Mouse (Mus musculus): ENCODE data around the gene 2610528A11Rik.
"Not testable (repeated sequence)": the region's sequence is repeated elsewhere in the genome, so short reads cannot be mapped to it uniquely, and the experiment has no call there.

Gene 2610528A11Rik

DNA sequence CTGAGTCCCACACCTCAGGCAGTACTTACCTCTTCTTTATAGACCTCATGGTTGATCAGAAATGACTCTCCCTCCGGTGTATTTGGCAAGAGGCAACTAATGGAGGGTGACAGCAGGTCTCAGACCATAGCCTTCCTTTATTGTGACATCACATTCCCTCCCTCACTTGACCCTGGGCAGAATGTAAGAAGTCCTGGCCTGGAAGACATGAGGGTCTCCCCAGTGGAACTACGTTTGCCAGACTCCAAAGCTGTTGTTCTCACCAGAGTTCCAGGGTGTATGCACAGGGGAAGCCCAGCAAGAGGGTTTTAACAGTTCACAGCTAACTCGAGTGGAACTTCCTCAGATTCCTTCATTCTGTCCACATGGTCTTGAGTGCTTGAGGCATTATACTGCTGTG lies at the start of gene 2610528A11Rik:
2610528A11Rik (minus strand) TSS at position 101 of the 400 bp plus-strand sequence.
- DNase-seq (ENCODE audit: low read depth in 2 of 2, low spot score in 2 of 2) = no peak

DNA sequence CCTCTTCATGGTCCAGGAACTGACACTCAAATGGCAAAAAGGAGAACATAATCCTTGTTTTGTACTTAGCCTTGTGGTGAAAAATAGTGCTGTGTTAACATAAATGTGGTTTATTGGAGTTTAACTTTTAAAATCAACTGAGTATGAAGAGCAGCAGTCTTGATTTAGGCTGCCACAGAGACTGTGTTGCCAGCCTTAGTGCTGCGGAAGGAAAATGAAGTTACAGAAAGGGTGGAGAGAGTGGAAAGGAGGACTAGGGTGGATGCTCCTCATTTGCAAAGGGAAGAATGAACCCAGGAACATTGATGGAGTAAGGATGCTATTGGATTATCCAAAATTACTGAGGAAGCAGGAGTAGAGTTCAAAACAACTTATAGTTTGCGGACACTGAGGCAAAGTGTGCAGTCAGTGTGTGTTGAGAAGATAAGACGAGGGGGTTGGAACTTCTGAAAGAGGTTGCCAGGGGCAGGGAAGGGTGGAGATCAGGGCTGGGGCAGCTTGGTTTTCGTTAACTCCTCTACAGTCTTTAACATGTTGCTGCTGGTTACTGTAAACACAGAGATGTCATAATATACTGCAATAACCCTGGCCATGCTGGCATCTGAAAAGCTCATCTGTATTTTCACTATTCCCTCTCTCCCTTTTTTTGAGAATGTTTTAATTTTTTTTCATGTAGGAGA lies 49.6 kb upstream of the 2610528A11Rik start:
- DNase-seq (ENCODE audit: low read depth in 2 of 2, low spot score in 2 of 2) = no peak

DNA sequence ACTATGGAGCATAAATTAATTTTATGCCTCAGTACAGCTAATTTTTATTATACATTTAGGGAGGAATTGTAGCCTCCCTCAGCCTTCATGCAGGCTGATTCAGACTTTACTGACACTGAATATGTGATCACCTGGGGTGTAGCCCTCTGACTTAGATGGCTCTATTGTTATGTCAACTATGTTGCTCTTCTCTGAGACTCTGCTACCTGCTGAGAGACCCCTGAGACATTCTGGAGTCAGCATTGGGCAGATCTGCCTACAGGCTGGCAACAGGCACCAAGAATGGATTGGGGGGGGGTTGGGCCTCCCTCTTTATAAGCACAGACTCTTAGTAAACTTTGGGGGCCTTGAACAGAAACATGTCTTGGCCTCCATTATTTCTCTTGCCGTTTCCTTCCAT lies 40.6 kb upstream of the 2610528A11Rik start:
- DNase-seq (ENCODE audit: low read depth in 2 of 2, low spot score in 2 of 2) = no peak

DNA sequence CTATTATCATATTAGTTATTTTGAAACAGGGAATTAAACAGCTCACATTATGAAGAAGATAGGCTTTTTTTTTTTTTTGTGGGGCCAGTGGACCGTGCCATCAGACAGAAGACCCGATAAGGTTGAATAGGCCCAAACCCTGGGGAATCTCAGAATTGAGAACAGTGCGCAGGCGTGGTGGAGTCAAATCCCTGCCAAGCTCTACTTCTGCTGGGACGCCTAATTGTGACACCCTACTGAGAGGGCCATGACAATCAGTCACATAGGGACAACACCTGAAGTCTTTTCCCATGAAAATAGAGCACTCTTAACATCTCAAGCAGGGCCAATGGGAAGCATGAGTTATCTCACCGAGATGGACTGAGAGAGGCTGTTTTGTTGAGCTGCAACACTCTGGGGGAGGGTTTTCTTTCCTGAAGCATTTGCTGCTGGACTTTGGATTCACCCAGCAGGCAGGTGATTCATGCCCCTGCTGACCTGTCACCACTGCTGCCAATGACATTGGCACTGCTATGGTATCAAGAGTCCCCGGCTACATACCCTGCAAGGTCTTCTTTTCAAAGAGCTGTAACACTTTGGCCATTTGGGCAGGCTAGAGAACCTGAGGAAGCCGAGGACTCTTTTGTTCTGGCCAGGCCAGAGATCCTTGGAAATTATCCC lies 25.4 kb upstream of the 2610528A11Rik start:
- DNase-seq (ENCODE audit: low read depth in 2 of 2, low spot score in 2 of 2) = no peak

DNA sequence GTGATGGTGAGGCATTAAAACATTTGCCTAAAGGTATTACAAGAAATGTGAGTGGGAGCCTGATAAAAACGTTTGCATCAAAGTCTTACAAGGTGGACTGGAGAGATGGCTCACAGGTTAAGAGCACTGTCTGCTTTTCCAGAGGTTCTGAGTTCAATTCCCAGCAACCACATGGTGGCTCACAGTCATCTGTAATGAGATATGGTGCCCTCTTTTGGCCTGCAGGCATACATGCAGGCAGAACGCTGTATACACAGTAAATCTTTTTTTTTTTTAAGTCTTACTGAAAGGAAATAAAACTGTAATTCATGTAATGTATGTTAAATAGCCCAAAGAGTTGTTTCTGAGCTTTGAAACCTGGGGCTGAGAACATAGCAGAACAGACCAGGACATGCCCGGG lies 23.8 kb upstream of the 2610528A11Rik start:
- not testable (repeated sequence) for DNase-seq (ENCODE audit: low read depth in 2 of 2, low spot score in 2 of 2)

DNA sequence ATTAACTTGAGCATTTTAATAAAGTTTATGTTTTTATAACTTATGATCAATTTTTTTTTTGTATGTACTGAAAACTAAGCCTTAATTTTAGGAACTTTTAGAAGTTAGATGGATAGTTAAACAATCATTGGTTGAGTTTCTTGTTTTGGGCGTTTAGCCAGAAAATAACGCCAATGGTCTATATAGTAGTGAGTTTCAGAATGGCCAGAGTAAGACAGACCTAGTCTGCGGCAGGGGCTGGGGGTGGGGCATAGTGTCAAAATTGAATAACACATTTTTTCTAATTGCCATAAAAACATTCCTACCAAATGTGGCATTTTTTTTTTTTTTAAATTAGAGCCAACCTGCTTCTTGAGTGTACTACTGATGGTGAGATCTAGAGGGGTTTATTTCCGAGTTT lies 22.3 kb upstream of the 2610528A11Rik start:
- DNase-seq (ENCODE audit: low read depth in 2 of 2, low spot score in 2 of 2) = no peak

DNA sequence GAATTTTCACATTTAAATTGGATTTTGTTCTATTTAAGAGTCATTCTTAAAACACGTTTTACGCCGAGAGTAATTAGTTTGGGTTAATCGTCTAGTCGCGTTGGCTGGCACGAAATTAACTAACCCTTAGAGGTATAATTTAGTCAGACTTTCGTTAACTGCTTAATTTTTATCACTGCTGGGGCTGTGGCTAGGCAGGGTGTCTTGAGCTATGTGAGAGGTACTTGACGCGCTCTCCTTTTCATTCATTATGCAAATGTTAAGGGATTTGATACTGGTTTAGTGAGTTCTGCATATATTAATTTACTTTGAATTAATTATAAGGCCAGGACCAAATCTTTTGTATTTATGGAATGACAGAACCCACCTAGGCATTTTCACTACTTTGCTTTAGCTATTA lies 21.8 kb upstream of the 2610528A11Rik start:
- no peak for DNase-seq (ENCODE audit: low read depth in 2 of 2, low spot score in 2 of 2)

DNA sequence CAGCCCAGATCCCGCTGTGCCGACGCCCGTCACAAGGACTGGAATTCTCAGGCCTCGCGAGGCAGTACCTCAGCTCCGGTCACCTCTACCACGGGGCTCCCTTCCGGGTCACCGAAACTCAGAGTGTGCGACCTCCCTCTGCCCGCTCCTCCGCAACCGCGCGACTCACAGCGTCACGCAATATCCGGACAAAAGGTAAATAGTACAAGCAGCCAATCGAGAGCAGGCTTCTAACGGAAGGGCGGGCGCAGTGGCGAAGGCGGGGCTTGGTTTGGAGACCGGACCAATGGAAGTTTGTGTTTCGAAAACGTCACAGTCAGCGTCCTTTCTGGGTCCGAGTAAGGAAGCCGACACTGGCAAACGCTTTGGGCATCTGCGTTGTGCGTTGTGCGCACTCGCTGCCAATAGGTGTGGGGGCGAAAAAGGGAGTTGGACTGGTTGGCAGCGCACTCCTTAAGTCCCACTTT lies 21.3 kb upstream of the 2610528A11Rik start, which contains the start of gene Ghitm:
Ghitm (minus strand) TSS at position 146 of the 467 bp plus-strand sequence.
- peak; percentile 93 to 96 for DNase-seq (ENCODE audit: low read depth in 2 of 2, low spot score in 2 of 2)

DNA sequence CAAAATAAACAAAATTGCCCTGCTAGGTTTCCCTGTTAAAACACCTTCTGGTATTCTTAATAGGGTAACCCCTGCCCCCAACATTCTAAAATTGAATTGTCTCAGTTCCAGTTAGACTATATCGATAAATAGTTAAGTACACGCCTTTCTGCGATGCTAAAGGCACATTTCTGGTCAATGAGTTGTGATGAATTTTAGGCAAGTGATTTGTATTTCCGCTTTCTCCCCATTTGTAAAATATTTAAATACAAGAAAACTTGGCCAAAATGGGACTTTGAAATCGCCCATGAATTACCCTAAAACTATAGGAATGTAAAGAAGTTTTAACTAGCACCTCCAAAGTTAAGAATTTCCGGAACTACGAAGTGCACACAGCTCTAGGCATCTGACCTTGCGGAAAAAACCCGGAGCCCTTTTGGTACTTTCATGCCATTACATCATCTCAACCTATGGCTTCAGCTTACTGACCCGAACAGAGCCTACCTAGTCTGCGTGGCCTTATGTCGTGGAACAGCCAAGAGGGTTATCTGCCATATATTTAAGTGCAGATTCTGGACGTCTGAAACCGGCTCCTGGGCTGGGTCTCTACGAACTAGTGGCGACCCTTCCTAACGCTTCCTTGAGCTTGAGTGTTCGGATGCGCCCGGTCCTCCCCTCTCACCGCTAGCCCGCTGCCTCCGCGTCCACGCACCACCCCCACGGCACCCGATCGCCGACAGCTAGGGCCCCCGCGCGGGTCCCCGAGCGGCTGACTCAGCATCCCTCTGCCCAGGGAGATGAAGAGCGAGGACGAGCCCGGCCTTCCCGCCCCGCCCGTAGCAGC lies 20.7 kb upstream of the 2610528A11Rik start:
- peak in 1 of 2 experiments; percentile 26 for DNase-seq (ENCODE audit: low read depth in 2 of 2, low spot score in 2 of 2)

DNA sequence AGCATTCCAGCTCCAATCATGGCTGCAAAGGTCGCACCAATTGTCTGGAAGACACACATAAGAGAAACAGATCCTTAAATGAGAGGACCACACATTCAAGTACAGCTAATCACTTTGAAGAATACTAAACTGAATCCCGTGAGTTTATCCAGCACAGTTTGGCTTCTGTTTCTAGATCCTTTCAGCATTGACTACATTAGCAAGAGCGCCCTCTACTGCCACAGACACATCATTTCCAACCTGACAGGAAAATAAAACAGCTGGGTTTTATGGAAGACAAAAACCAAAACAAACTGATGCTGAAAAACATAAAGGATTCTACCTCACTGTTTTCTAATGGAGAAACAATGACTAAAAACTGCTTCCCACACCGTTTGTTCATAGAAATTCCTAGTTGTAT lies 13.8 kb upstream of the 2610528A11Rik start:
- peak in 1 of 2 experiments; percentile 28 for DNase-seq (ENCODE audit: low read depth in 2 of 2, low spot score in 2 of 2)

DNA sequence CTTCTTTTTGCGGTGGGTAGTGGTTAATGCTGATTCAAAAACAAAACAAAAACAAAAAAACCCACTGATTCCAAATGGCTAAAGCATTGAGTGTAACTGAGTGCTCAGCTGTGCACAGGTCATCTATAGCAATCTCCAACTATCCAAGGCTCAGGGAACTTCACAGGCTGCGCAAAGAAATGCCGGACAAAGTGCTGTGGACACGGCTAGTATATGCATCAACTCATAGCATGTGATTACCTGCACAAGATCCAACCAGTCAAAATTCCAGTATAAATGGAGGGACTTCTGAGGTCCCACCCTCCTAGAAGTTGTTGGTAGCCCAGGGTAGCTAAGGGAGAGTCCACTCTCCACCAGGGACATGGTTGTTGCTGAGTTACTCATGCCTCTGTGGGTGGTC lies 5.4 kb upstream of the 2610528A11Rik start:
- DNase-seq (ENCODE audit: low read depth in 2 of 2, low spot score in 2 of 2) = no peak

DNA sequence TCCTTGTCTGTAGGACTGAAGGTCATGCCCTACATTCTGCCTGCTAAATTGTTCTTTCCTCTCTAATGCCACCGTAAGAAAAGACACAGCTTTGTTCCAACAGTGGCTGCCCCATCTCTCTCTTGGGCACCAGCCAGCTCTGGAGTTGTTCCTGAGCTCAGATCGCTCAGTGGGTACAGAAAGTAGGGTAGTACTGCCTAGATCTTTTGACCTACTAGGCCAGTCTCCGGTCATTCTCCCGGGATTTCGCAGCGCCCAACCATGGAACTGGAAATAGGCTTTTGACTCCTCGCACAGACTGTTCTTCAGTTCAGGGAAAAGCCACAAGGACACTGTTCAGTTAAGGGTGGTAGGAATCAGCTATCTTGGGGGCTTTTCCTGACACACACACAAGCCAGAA lies 891 bp downstream of the 2610528A11Rik start:
- no peak for DNase-seq (ENCODE audit: low read depth in 2 of 2, low spot score in 2 of 2)

DNA sequence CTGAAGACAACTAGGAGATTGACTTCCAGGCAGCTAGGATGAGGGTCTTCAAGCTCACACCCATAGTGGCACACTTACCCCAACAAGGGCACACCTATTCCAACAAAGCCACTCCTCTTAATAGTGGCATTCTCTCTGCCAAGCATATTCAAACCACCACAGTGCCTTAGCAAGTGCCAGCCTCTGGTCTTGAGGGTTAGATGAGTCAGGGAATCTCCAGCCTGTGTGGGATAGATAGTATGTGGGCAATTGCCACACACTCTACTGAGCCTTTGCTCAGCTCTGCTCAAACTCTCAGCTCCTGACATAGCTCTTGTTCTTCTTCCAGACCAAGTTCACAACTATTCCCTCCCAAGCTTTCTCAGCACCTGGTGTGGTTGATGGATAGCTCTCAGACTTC lies 2.5 kb downstream of the 2610528A11Rik start:
- DNase-seq (ENCODE audit: low read depth in 2 of 2, low spot score in 2 of 2) = no peak

DNA sequence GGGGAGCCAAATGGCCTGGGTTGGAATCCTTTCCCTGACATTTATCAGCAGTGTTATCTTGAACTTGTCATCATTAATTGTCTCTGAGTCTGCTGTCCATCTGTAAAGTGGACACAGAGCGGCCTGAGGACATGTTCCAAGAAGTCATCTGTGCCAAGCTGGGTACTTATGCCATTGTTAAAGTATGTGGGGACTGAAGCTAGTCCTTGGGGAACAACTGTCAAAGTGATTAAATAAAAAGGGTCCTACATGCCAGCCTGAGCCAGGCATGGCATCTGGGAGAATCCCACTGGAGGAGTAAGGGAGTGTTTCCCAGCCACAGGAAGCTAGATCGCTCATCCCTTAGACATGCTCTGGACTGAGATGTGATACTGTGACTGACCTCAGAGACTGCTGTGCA lies 3.4 kb downstream of the 2610528A11Rik start:
- DNase-seq (ENCODE audit: low read depth in 2 of 2, low spot score in 2 of 2) = no peak

DNA sequence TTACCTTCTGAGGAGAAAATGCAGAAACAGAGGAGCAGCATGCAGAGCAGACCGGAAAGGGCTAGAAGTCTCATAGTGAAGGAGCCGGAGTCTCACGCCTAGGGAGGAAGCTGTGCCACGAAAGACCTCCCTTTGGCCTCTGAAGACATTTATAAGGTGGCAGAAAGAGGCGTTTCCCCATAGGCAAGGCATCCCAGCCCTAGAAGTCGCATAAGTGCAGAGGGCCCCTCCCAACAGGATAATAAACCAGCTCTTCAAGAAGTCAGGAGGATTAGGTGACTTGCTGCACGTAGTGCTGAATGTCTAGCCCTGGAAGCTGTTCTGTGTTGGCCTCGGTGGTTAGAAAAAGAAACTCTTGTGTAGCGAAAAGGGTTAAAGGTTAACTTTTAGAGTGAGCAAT lies 3.8 kb downstream of the 2610528A11Rik start:
- no peak for DNase-seq (ENCODE audit: low read depth in 2 of 2, low spot score in 2 of 2)

DNA sequence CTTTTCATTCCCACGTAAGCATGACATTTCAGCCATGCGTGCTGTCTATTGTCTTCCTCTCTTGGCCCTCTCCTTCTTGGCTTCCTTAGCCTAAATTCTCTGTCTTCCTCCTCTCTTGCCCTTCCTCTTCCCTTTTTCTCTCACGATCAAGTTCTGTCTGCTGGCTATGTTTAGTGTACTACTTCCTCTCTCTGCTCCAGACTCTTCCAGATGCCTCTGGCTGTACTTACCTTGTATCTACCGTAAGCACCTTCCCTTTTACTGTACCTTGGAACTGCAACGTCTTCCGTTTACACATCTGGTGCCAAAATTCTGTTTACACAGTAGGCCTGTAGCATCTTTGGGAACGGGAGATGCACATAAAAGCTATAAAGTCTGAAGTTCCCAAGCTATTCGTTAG lies 4.4 kb downstream of the 2610528A11Rik start:
- DNase-seq (ENCODE audit: low read depth in 2 of 2, low spot score in 2 of 2) = no peak

DNA sequence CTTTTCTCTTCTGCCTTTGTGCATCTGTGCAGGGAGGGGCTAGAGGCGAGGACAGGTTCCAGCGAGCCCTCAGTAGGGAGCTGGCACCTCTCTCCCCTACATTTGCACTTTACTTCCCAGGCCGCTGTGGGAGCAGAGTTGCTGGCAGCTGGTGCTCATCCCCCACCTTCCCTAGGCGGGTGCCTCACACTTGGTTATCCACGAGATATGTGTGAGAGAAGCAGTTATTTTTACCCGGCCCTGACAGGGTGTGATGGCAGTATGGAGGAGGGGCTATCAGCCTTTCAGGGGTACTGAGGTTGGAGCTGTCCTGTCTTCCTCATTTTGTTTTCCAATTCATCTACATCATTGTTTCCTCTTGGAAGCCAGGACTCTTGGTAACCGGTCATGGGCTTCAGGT lies 8.0 kb downstream of the 2610528A11Rik start:
- no peak for DNase-seq (ENCODE audit: low read depth in 2 of 2, low spot score in 2 of 2)

DNA sequence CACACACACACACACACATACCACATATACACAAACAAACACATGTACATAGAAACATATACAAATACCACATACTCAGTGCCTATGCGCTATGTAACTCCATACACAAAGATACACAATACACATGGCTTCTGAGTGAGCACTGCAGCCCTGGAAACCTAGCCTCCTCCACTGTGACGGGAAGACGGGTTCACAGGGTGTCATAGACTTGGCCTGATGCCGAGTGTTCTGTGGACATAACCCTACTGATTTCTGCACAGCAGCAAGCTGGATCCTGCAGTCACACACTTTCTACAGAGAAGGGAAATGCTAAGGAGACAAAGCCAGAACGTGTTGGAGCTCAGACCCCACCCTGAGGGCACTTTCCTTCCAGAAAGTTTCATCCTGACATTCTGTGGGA lies 9.1 kb downstream of the 2610528A11Rik start:
- no peak for DNase-seq (ENCODE audit: low read depth in 2 of 2, low spot score in 2 of 2)

DNA sequence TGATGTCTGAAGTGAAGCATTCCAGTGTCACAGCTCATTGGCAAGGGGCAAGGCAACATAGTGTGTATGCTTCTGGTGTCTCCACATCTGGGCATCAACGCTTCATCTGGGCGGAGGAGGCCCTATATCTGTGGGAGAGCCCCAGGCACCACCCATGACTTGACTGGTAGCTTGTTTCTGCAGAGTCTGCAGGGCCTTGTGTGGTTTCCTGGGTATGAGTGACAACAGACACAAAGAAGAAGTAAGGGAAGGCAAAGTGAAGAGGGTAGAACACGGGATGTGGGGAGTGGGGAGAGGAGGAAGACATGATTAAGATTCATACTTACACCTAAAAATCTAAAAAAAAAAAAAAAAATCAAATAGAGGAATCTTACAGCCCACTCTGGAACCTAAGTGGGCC lies 11.3 kb downstream of the 2610528A11Rik start:
- DNase-seq (ENCODE audit: low read depth in 2 of 2, low spot score in 2 of 2) = no peak

DNA sequence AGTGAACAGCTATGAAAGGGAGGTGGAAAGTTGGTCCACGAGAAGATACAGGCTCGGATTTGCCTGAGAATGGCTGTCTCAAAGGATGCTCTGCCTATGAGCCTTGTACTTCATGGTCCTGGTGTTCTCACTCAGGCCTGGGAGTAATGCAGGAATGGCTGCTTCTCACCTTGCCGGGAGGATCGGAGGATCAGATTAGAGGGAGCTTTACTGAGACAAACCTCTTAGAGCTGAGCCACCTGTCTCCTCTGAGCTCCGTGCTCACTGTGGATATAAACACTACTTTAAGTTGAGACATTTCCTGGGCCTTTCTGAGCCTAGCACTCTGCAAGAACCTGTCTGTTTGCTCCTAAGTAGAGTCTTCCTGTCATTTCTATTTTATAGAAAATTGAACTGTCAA lies 12.3 kb downstream of the 2610528A11Rik start:
- no peak for DNase-seq (ENCODE audit: low read depth in 2 of 2, low spot score in 2 of 2)

DNA sequence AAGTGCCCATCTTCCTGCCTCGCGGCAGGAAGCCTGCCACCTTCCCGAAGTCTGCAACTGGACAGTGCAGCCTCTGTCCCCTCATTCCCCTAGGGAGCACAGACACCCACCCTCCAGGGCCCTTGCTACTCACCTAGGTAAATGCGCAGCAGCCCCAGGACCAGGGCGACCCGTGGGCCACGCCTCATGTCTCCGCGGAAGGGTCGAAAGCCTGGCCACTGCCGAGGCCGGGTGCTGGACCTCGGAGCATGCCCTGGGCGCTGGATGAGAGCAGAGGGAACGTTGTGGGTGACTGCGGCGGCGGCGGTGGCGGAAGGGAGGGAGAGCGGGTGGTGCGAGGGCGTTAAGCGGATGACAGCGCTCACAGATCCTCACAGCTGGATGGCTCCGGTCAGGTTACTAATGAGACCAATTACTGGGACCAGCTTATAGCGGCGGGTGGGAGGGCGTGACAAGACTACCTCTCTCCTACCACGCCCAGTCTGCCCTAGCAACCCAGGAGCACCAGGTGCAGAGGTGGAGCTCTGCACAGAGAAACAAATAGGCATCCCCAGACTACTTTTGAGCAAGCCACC lies 15.8 kb downstream of the 2610528A11Rik start, which contains the start of gene Cdhr1:
Cdhr1 (minus strand) TSS at position 392 of the 575 bp plus-strand sequence.
- DNase-seq (ENCODE audit: low read depth in 2 of 2, low spot score in 2 of 2) = no peak
